Mouse (Mus musculus) v-Abl transformed pro-B cells (cell line): ENCODE results near the gene Zfp938.

Source experiments
- in situ Hi-C, 2 experiments: fragments of 400-800 bp; cut with MboI; formaldehyde crosslinking; loops; one replicate each; pipeline ENCODE4 v1.15.1; 2025; ENCODE audit not compliant: unreplicated experiment in 2 of 2

Gene Zfp938

DNA sequence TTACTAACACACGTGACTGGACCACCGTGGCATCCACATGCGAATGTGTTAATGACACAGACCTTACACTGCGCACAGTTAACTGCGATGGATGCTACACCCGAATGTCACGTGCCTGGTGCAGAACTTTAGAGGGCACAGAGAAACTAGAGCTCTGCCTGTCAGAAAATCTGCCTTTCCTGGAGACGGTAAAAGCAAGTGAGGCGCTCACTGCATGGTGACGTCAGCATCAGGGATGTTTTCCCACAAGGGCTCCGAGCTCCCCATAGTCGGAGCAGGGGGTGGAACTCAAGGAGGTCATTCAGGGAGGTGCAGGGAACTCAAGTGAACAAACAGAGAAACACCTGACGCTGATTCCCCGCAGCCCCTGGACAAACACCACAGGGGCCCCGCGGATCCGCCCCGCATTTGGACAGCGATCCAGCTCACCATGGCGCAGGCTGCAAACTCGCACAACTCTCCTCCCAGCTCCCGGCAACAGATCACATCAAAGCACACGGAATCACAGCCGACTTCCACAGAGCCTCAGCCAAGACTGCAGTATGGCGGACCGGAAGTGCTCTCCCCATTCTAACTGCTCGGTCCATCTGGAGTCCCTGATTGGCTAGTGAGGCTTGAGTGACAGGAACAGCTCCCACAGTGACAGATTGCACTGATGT is at the start of gene Zfp938:
TSS of gene Zfp938 (minus strand) at position 539 of the 659 bp plus-strand sequence.
- in situ Hi-C loops = no loop called here

DNA sequence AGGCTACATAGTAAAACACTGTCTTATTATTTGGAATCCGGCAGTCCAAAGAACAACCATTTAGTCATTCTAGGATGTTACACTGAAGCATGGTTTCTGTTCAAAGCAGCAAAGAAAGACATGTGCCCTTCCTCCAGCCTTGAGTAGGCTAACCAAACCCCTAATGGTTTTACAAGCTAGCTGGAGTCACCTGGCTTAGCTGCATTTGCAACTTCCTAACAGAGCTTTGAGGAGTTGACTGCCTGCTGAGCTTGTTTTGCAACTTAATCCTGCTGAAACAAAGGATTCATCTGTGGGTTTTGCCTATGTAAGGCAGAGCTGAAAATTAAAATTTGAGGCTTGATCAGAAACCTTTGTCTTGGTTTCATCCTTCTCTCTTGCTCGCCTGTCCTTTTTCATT is 16.3 kb upstream of the Zfp938 start:
- in situ Hi-C loops = no loop called here

DNA sequence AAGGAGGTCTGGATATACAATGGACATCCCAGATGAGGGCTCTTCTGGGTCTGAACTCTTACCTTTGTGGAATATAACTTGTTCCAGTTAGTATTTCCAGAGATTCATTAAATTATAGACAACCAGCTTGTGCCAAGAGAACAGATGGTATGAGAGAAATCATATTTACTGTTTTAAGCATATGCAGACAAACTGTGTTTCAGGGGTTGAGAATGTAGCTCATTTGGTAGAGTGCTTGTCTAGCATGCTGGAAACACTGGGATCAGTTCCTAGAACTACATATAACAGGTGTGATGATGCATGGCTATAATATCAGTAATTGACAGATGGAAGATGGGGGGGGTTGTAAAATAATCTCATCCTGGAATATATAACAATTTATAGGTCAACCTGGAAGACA is 3.9 kb upstream of the Zfp938 start:
- in situ Hi-C loops = no loop called here

DNA sequence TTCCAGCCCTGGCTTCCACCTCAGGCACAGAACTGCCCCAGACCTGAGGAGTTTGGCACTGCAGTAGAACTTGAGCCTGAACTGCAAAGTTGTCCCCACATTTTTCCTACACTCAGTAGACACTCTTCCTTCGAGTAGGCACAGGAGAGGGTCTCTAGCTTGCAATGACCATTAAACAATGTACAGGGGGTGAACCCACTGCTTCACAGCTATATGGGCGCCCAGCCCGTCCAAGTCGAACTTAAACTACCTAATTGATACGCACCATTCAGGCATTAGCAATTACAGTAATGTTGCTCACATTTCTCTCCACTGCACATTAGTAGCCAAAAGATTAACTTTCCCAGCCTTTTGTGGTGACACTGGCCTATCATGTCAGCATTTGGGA is 315 bp upstream of the Zfp938 start:
- in situ Hi-C loops = no loop called here

DNA sequence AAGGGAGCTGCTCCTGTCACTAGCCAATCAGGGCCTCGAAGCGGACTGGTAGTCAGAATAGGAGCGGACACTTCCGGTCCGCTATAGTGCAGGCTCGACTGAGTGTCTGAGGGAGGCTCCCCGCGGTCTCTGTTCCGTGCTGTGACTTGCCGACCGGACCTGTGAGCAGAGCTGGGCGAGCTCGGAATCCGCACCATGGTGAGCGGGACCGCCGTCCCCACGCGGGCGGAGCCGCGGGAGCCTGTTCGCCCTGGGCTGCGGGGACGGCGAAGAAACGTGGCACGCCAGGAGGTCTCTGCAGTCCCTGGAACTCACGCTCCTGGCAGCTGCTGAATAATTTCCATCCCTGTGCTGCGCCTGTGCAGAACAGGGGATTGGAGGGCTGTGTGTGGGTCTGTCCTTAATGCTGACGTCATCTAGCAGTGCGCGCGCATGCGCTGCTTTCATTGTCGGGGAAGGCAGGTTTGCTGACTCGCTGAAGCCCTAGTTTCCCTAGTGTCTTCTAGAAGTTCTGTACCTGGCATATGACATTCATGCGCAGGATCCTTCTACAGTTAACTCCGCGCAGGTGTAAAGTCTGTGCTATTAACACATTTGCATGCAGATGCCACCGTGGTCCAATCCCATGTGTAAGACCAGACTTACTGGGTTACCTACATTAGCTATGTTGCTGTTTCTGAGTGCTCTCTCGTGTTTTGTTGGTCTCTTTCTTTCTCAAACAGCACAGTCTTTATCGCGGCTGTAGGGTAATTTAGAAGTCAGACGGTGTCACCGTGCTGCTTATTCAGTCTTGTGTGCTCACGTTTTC is 62.6 kb downstream of the Zfp938 start:
- in situ Hi-C loops = loop anchor here (10.0 kb wide), 2 partner anchors 684 to 774 kb away; partner anchors contain the start of gene Ncln (in 1 of the 2)
